Mouse (Mus musculus): ENCODE measurements around the gene Arid5b. TPM values are rescaled to one million over a fixed set of nuclear protein-coding genes. Genes with fewer than 3 reads are reported as not detected.

Gene Arid5b
- polyA plus RNA-seq, 1 experiment from 2014 or later, result 18.9 TPM

- Histone ChIP-seq H3K4me2 (no peak overlapping the region), H3K9ac (no peak overlapping the region), H3K4me3 (no peak overlapping the region), H3K27ac (ENCODE audit: poor library complexity, severe bottlenecking) (no peak overlapping the region), H3K9me3 (replicated peaks) (no peaks in the 10 kb centered on the region), H3K4me1 (replicated peaks) (no peaks in the 10 kb centered on the region; the same call in 1 of the 2 replicates), H3K27me3 (replicated peaks) (no peaks in the 10 kb centered on the region), H3K36me3 (0 out of 2 replicates have a peak, but pooled peaks cover 9% of the 10 kb centered on the region)
- ATAC-seq (ENCODE audit: insufficient number of reproducible peaks, low FRiP score), result no peak
- 34% methylated on average over 6 of the region's 6 CpGs for WGBS
These were observed 234.6 kb downstream of the Arid5b start for GRCm38 (mm10) chr10:68043973-68044372.

All from heart, embryonic 12.5 days (tissue).